33 mouse cellular contexts compared by ENCODE assay signal in genomic region chr8:28473190-28473589, GRCm38 (mm10).
DNase-seq lines count a peak whose midpoint lies in the region; ATAC-seq and TF ChIP-seq lines count a peak whose summit lies in the region.
"Had no signal": no experiment of that assay in that cellular context is flagged by ENCODE, and none has a peak within 500 bp of the region (broad histone marks: within the 10 kb centered on the region; RNA-seq: fewer than 3 reads in every experiment).

No protein-coding gene starts in this region.

- no peaks in the 10 kb centered on the region for H3K27me3 ChIP-seq in intestine, embryonic 15.5 days (replicated peaks)
- H3K27me3 ChIP-seq: CH12.LX; embryonic facial prominence, embryonic 13.5 days; forebrain, embryonic 12.5 days; forebrain, embryonic 15.5 days; heart, embryonic 13.5 days; Patski had no signal

- peak; percentile 8 to 40 for DNase-seq in frontal cortex, adult 2 months (ENCODE audit: extremely low spot score in 1 of 2, low spot score in 1 of 2)
- DNase-seq in frontal cortex, postnatal 14 days (ENCODE audit: low spot score in 2 of 2), result no peak
- peak; percentile 3 for DNase-seq in layer of hippocampus, adult 9-11 months
- no peak for DNase-seq in layer of hippocampus, postnatal 36 days
- peak; percentile 3 to 30 for DNase-seq in left cerebral cortex, postnatal 14 days (ENCODE audit: low spot score in 2 of 2)
- no peak for DNase-seq in left cerebral cortex, adult 2 months (ENCODE audit: extremely low spot score in 1 of 2, low spot score in 2 of 2)
- peak; percentile 59 for DNase-seq in brain, adult 2 months (ENCODE audit: low read depth, low spot score)
- DNase-seq: adrenal gland, adult 2 months; adrenal gland, postnatal 14 days; B cell, adult 2 months; cerebellum, adult 11-12 months; cerebellum, adult 8-10 months; cerebellum, postnatal 10 days; cerebellum, postnatal 36 days; embryo, embryonic 11 days; gastrocnemius, postnatal 10 days; gastrocnemius, postnatal 36 days; heart, adult 2 months; heart, postnatal 14 days; heart, postnatal 4 days had no signal

- intact Hi-C loops in left cerebral cortex, postnatal 14 days (cut with DNase I), result no loop called here
- intact Hi-C loops in left cerebral cortex, adult 2 months (cut with DNase I), result no loop called here

- no peak overlapping the region for H3K4me3 ChIP-seq in left cerebral cortex, adult 2 months
- no peak overlapping the region for H3K4me3 ChIP-seq in intestine, embryonic 15.5 days (replicated peaks)
- H3K4me3 ChIP-seq: embryonic facial prominence, embryonic 10.5 days; embryonic facial prominence, embryonic 13.5 days; erythroblast, embryonic 14.5 days; forebrain, embryonic 12.5 days; forebrain, embryonic 15.5 days; heart, adult 2 months; heart, embryonic 10.5 days; heart, embryonic 13.5 days had no signal

- no peak overlapping the region for H3K4me2 ChIP-seq in intestine, embryonic 15.5 days (replicated peaks)
- H3K4me2 ChIP-seq: embryonic facial prominence, embryonic 13.5 days; forebrain, embryonic 12.5 days; forebrain, embryonic 15.5 days; heart, embryonic 13.5 days; hindbrain, embryonic 14.5 days had no signal

- H3K36me3 ChIP-seq in intestine, embryonic 15.5 days, result no peaks in the 10 kb centered on the region
- H3K36me3 ChIP-seq: embryonic facial prominence, embryonic 10.5 days; embryonic facial prominence, embryonic 13.5 days; forebrain, embryonic 12.5 days; forebrain, embryonic 15.5 days; G1E; heart, embryonic 10.5 days; heart, embryonic 13.5 days had no signal

- 77% methylated on average over 2 of the region's 2 CpGs for WGBS in intestine, embryonic 15.5 days

- no peaks in the 10 kb centered on the region for H3K4me1 ChIP-seq in intestine, embryonic 15.5 days (replicated peaks)
- H3K4me1 ChIP-seq: embryonic facial prominence, embryonic 10.5 days; embryonic facial prominence, embryonic 13.5 days; forebrain, embryonic 12.5 days; forebrain, embryonic 15.5 days had no signal

- no peak overlapping the region for H3K9ac ChIP-seq in intestine, embryonic 15.5 days
- H3K9ac ChIP-seq: embryonic facial prominence, embryonic 13.5 days; forebrain, embryonic 12.5 days; forebrain, embryonic 15.5 days; heart, embryonic 13.5 days; hindbrain, embryonic 14.5 days had no signal

- no peaks in the 10 kb centered on the region for H3K9me3 ChIP-seq in intestine, embryonic 15.5 days
- H3K9me3 ChIP-seq: embryonic facial prominence, embryonic 10.5 days; embryonic facial prominence, embryonic 13.5 days; forebrain, embryonic 12.5 days; forebrain, embryonic 15.5 days; G1E; heart, embryonic 10.5 days; heart, embryonic 13.5 days had no signal

- no peak overlapping the region for H3K27ac ChIP-seq in left cerebral cortex, adult 2 months
- no peak overlapping the region for H3K27ac ChIP-seq in intestine, embryonic 15.5 days
- H3K27ac ChIP-seq: embryonic facial prominence, embryonic 10.5 days; embryonic facial prominence, embryonic 13.5 days; forebrain, embryonic 12.5 days; forebrain, embryonic 15.5 days; heart, adult 2 months; heart, embryonic 10.5 days; heart, embryonic 13.5 days; hindbrain, embryonic 14.5 days; hindbrain, postnatal 0 days had no signal

- TF ChIP-seq CTCF in left cerebral cortex, adult 2 months (IDR thresholded peaks at IDR 0.05), result no peak

- no peak for ATAC-seq in intestine, embryonic 15.5 days
- ATAC-seq: forebrain, embryonic 15.5 days; hindbrain, postnatal 0 days; Patski had no signal

Comparison
In these comparisons a context has a peak if more than half of its experiments do, and no peak if none do; other contexts are left out.
1. DNase-seq: peak in frontal cortex, adult 2 months (2 of 2), layer of hippocampus, adult 9-11 months (single experiment), left cerebral cortex, postnatal 14 days (2 of 2) and brain, adult 2 months (single experiment); none in frontal cortex, postnatal 14 days (0 of 2), layer of hippocampus, postnatal 36 days (0 of 2) and left cerebral cortex, adult 2 months (0 of 2).